Mouse (Mus musculus) T-helper 17 cell (primary cell): ENCODE measurements at regions not wholly inside any gene's neighbourhood (a gene's known extent, or its start where the extent isn't known, plus 50 kb on each side); places are given as distances from the start of the nearest gene placed in this dataset.

Experiments used
- in situ Hi-C, 2 experiments: fragments of 300-600 bp; cut with MboI, MseI; formaldehyde crosslinking; loops; 1 replicate in 1 of 2; 2 replicates in 1 of 2; pipeline ENCODE4 v1.15.1; 2025; ENCODE audit warnings: high pct_unique_total_duplicates in 2 of 2

DNA sequence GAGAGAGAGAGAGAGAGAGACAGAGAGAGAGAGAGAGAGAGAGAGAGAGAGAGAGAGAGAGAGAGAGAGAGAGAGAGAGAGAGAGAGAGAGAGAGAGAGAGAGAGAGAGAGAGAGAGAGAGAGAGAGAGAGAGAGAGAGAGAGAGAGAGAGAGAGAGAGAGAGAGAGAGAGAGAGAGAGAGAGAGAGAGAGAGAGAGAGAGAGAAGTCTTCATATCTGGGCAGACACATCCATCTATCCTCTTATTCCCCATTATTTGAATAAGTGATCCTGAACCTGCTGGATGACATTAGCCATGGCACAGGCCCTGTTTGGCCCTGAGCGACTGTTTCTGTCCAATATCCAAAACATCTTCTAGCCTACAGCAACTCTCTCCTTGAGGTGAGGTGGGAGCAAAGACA is 302.1 kb downstream of the Gm10330 start:
- in situ Hi-C loops: loop anchor here (5.0 kb wide), 1 partner anchor 1156 kb away; no protein-coding TSS in a partner anchor
